Mouse (Mus musculus): ENCODE measurements at regions not wholly inside any gene's neighbourhood (a gene's known extent, or its start where the extent isn't known, plus 50 kb on each side); places are given as distances from the start of the nearest gene placed in this dataset.
"Not testable (repeated sequence)": the region's sequence is repeated elsewhere in the genome, so short reads cannot be mapped to it uniquely, and the experiment has no call there.

GRCm38 (mm10) chr2:171887306-171887705, 156.0 kb downstream of the Cbln4 start:
- dilution Hi-C loops (cut with MboI; ENCODE audit: extremely low pct_ligation_motif_present, extremely low pct_unique_long_range_greater_than_20kb, low sequenced_read_pairs) = no loop called here
- Histone ChIP-seq H3K4me1 (ENCODE audit: control insufficient read depth in 1 of 2, insufficient read depth in 2 of 2) (no peaks in the 10 kb centered on the region), H3K36me3 (replicated peaks in 1 of 2; ENCODE audit: control insufficient read depth in 1 of 2, insufficient read depth in 1 of 2, low read length in 1 of 2) (no peaks in the 10 kb centered on the region), H3K4me2 (ENCODE audit: insufficient read depth, low read depth, poor library complexity, severe bottlenecking) (no peak overlapping the region), H3K9ac (ENCODE audit: insufficient read depth, low read depth) (no peak overlapping the region), H3K4me3 (replicated peaks in 1 of 3; ENCODE audit: low read depth in 2 of 3, low read length in 2 of 3, poor library complexity in 1 of 3) (no peak overlapping the region), H3K27ac (ENCODE audit: insufficient read depth, low read depth) (no peak overlapping the region), H3K79me2 (replicated peaks; ENCODE audit: control insufficient read depth, extremely low read depth, insufficient read depth, poor library complexity, severe bottlenecking) (no peaks in the 10 kb centered on the region), H3K27me3 (replicated peaks) (no peaks in the 10 kb centered on the region), H3K9me3 (replicated peaks; ENCODE audit: low read length) (peaks cover 85% of the 10 kb centered on the region)
- TF ChIP-seq CTCF (conservative IDR thresholded peaks at IDR 0.05 in 1 of 2, IDR thresholded peaks at IDR 0.05 in 1 of 2; ENCODE audit: low read depth in 2 of 2, low read length in 2 of 2) = no peak
- no peak for TF ChIP-seq RCOR1 (conservative IDR thresholded peaks at IDR 0.05; ENCODE audit: low read depth, low read length)
- no peak for TF ChIP-seq MYC (IDR thresholded peaks at IDR 0.05; ENCODE audit: low read depth, low read length)
- no peak for TF ChIP-seq TBP (conservative IDR thresholded peaks at IDR 0.05; ENCODE audit: low read depth, low read length)
- TF ChIP-seq JUN (IDR thresholded peaks at IDR 0.05; ENCODE audit: insufficient read depth, low read depth, low read length) = no peak
- no peak for TF ChIP-seq GABPA (IDR thresholded peaks at IDR 0.05; ENCODE audit: insufficient replicate concordance, low read depth, low read length)
- no peak for TF ChIP-seq PAX5 (IDR thresholded peaks at IDR 0.05; ENCODE audit: low read length)
- no peak for TF ChIP-seq ZKSCAN1 (IDR thresholded peaks at IDR 0.05; ENCODE audit: borderline replicate concordance, low read depth, low read length)
- no peak for TF ChIP-seq HCFC1 (IDR thresholded peaks at IDR 0.05; ENCODE audit: low read depth, low read length)
- TF ChIP-seq TCF12 (IDR thresholded peaks at IDR 0.05; ENCODE audit: low read depth, low read length) = no peak
- no peak for TF ChIP-seq SIN3A (IDR thresholded peaks at IDR 0.05; ENCODE audit: low read length)
- TF ChIP-seq MAFK (IDR thresholded peaks at IDR 0.05; ENCODE audit: insufficient replicate concordance, low read length) = no peak
- no peak for TF ChIP-seq RAD21 (IDR thresholded peaks at IDR 0.05; ENCODE audit: low read depth, low read length)
- no peak for DNase-seq (ENCODE audit: extremely low read depth)
- in situ Hi-C loops (cut with MboI; ENCODE audit: low pct_ligation_motif_present, low pct_unique_long_range_greater_than_20kb, low sequenced_read_pairs) = no loop called here

- DNase-seq (ENCODE audit: extremely low read depth) = not testable (repeated sequence)
- H3K9me3 ChIP-seq (replicated peaks; ENCODE audit: low read length) = peaks cover 74% of the 10 kb centered on the region
These were observed 163.9 kb downstream of the Cbln4 start for GRCm38 (mm10) chr2:171879238-171879960.

DNA sequence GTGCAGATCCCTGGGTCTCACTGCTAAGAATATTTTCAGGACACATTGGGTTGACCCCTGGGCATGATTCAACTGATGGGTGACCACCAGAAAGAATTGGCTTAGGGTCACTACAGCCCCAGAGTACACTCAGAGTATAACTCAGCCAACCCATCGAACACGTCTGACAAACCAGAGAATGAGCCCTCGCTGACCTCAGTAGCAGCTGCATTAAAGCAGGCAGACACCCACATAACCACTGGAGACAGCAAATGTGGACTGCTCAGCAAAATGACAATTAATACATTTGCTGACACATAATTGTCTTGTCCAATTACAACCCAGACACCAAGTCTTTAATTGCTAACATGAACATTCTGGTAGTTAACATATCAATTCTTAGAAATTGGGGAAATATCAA, 175.7 kb downstream of the Cbln4 start:
- peaks cover 67% of the 10 kb centered on the region for H3K9me3 ChIP-seq (replicated peaks; ENCODE audit: low read length)
- no peak for DNase-seq (ENCODE audit: extremely low read depth)
- in situ Hi-C loops (cut with MboI; ENCODE audit: low pct_ligation_motif_present, low pct_unique_long_range_greater_than_20kb, low sequenced_read_pairs) = no loop called here
- no peaks in the 10 kb centered on the region for H3K4me1 ChIP-seq (ENCODE audit: control insufficient read depth in 1 of 2, insufficient read depth in 2 of 2)
- no peak overlapping the region for H3K4me3 ChIP-seq (replicated peaks in 1 of 3; ENCODE audit: low read depth in 2 of 3, low read length in 2 of 3, poor library complexity in 1 of 3)
- H3K79me2 ChIP-seq (replicated peaks; ENCODE audit: control insufficient read depth, extremely low read depth, insufficient read depth, poor library complexity, severe bottlenecking) = no peaks in the 10 kb centered on the region
- no peaks in the 10 kb centered on the region for H3K36me3 ChIP-seq (replicated peaks in 1 of 2; ENCODE audit: control insufficient read depth in 1 of 2, insufficient read depth in 1 of 2, low read length in 1 of 2)
- H3K27ac ChIP-seq (ENCODE audit: insufficient read depth, low read depth) = no peak overlapping the region
- dilution Hi-C loops (cut with MboI; ENCODE audit: extremely low pct_ligation_motif_present, extremely low pct_unique_long_range_greater_than_20kb, low sequenced_read_pairs) = no loop called here
- no peak overlapping the region for H3K4me2 ChIP-seq (ENCODE audit: insufficient read depth, low read depth, poor library complexity, severe bottlenecking)
- H3K9ac ChIP-seq (ENCODE audit: insufficient read depth, low read depth) = no peak overlapping the region
- no peaks in the 10 kb centered on the region for H3K27me3 ChIP-seq (replicated peaks)
- TF ChIP-seq ZC3H11A (IDR thresholded peaks at IDR 0.05; ENCODE audit: low read depth, low read length) = no peak
- TF ChIP-seq ZKSCAN1 (IDR thresholded peaks at IDR 0.05; ENCODE audit: borderline replicate concordance, low read depth, low read length) = no peak
- no peak for TF ChIP-seq ZMIZ1 (IDR thresholded peaks at IDR 0.05; ENCODE audit: low read depth, low read length)
- TF ChIP-seq TBP (conservative IDR thresholded peaks at IDR 0.05; ENCODE audit: low read depth, low read length) = no peak
- TF ChIP-seq MAX (IDR thresholded peaks at IDR 0.05; ENCODE audit: low read length) = no peak
- TF ChIP-seq MEF2A (IDR thresholded peaks at IDR 0.05; ENCODE audit: borderline replicate concordance, low read depth, low read length) = no peak
- TF ChIP-seq MXI1 (IDR thresholded peaks at IDR 0.05; ENCODE audit: low read depth, low read length) = no peak
- no peak for TF ChIP-seq RAD21 (IDR thresholded peaks at IDR 0.05; ENCODE audit: low read depth, low read length)
- TF ChIP-seq GABPA (IDR thresholded peaks at IDR 0.05; ENCODE audit: insufficient replicate concordance, low read depth, low read length) = no peak
- no peak for TF ChIP-seq MAFK (IDR thresholded peaks at IDR 0.05; ENCODE audit: insufficient replicate concordance, low read length)
- no peak for TF ChIP-seq E2F4 (IDR thresholded peaks at IDR 0.05; ENCODE audit: insufficient replicate concordance, low read depth, low read length)
- no peak for TF ChIP-seq POLR2A (IDR thresholded peaks at IDR 0.05; ENCODE audit: low read depth, low read length)
- TF ChIP-seq RCOR1 (conservative IDR thresholded peaks at IDR 0.05; ENCODE audit: low read depth, low read length) = no peak
- TF ChIP-seq KAT2A (IDR thresholded peaks at IDR 0.05; ENCODE audit: insufficient replicate concordance, low read length) = no peak
- no peak for TF ChIP-seq BHLHE40 (IDR thresholded peaks at IDR 0.05; ENCODE audit: low read depth, low read length)
- no peak for TF ChIP-seq POLR2AphosphoS2 (IDR thresholded peaks at IDR 0.05; ENCODE audit: low read depth, low read length)
- TF ChIP-seq USF1 (IDR thresholded peaks at IDR 0.05; ENCODE audit: low read depth, low read length) = no peak
- no peak for TF ChIP-seq PAX5 (IDR thresholded peaks at IDR 0.05; ENCODE audit: low read length)

More at GRCm38 (mm10) chr2:171879238-171879960, 163.9 kb downstream of the Cbln4 start:
- H3K79me2 ChIP-seq (replicated peaks; ENCODE audit: control insufficient read depth, extremely low read depth, insufficient read depth, poor library complexity, severe bottlenecking); H3K27me3 ChIP-seq (replicated peaks); H3K27ac ChIP-seq (ENCODE audit: insufficient read depth, low read depth); H3K4me3 ChIP-seq (replicated peaks in 1 of 3; ENCODE audit: low read depth in 2 of 3, low read length in 2 of 3, poor library complexity in 1 of 3); dilution Hi-C loops (cut with MboI; ENCODE audit: extremely low pct_ligation_motif_present, extremely low pct_unique_long_range_greater_than_20kb, low sequenced_read_pairs); H3K9ac ChIP-seq (ENCODE audit: insufficient read depth, low read depth); H3K4me1 ChIP-seq (ENCODE audit: control insufficient read depth in 1 of 2, insufficient read depth in 2 of 2); in situ Hi-C loops (cut with MboI; ENCODE audit: low pct_ligation_motif_present, low pct_unique_long_range_greater_than_20kb, low sequenced_read_pairs); H3K36me3 ChIP-seq (replicated peaks in 1 of 2; ENCODE audit: control insufficient read depth in 1 of 2, insufficient read depth in 1 of 2, low read length in 1 of 2); H3K4me2 ChIP-seq (ENCODE audit: insufficient read depth, low read depth, poor library complexity, severe bottlenecking): not testable (repeated sequence)

Data from CH12.LX (cell line).